In the genomic region with DNA sequence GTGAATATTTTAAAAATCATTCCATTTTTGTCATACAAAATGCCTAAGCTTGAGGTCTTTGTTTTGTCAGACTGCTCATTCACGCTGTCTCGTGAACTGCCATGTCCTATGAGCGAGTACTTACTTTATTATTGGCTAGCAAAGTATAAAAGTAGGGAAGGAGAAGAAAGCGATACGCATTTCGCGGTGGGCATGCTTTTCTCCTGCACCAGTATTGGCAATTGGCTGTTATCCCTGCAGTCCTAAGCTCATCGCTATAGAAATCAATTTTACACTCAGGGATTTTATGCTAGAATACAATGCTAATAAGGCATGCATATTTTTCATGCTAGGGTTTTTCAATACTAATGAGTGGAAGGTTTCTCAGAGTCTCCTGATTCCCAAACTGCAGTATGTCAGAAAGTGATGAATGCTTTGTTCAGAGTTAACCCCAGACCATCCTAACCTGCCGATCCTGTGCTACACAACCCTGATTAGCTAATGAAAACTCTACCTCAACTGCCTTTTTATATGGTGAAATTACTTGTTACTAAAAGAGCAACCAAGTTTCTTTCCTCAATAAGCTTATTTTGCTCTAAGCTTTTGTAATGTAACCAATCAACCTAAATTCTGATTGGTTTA, we compare ENCODE assay signal across 16 mouse cellular contexts.
A peak's percentile ranks its signal among the peaks of the same experiment; 100 is the strongest.
DNase-seq lines count a peak whose midpoint lies in the region; ATAC-seq lines count a peak whose summit lies in the region.
"Had no signal": no experiment of that assay in that cellular context is flagged by ENCODE, and none has a peak within 500 bp of the region (broad histone marks: within the 10 kb centered on the region; RNA-seq: fewer than 3 reads in every experiment).

No protein-coding gene starts in this region.

- no peak overlapping the region for H3K9ac ChIP-seq in hindbrain, embryonic 13.5 days
- no peak overlapping the region for H3K9ac ChIP-seq in hindbrain, embryonic 14.5 days
- H3K9ac ChIP-seq in midbrain, embryonic 12.5 days (replicated peaks), result no peak overlapping the region
- no peak overlapping the region for H3K9ac ChIP-seq in midbrain, embryonic 16.5 days (ENCODE audit: low read depth, low read length)
- H3K9ac ChIP-seq in liver, embryonic 12.5 days, result no peak overlapping the region
- H3K9ac ChIP-seq: embryonic facial prominence, embryonic 13.5 days; forebrain, embryonic 12.5 days; heart, embryonic 15.5 days had no signal

- no peak for ATAC-seq in hindbrain, embryonic 13.5 days (ENCODE audit: low FRiP score)
- ATAC-seq in hindbrain, embryonic 14.5 days (ENCODE audit: low FRiP score), result peak; percentile 39; the same call in 1 of the 2 replicates
- peak; percentile 70 for ATAC-seq in midbrain, embryonic 12.5 days (ENCODE audit: low FRiP score, low read depth)
- ATAC-seq in midbrain, embryonic 16.5 days, result peak; percentile 69; the same call in 1 of the 2 replicates
- ATAC-seq in liver, embryonic 12.5 days, result no peak

- no peak for DNase-seq in hindbrain, embryonic 10.5 days (ENCODE audit: low spot score)
- no peak for DNase-seq in hindbrain, embryonic 14.5 days (ENCODE audit: low spot score)
- no peak for DNase-seq in kidney, postnatal 4 days
- DNase-seq in heart, postnatal 10 days, result no peak
- DNase-seq: adrenal gland, postnatal 10 days; cerebellum, adult 11-12 months; gastrocnemius, postnatal 10 days; heart, adult 2 months had no signal

- 46% methylated on average over 9 of the region's 9 CpGs for WGBS in hindbrain, embryonic 13.5 days
- 64% methylated on average over 9 of the region's 9 CpGs for WGBS in hindbrain, embryonic 10.5 days
- WGBS in hindbrain, embryonic 14.5 days, result 44% methylated on average over 9 of the region's 9 CpGs
- WGBS in midbrain, embryonic 12.5 days, result 56% methylated on average over 9 of the region's 9 CpGs
- 33% methylated on average over 9 of the region's 9 CpGs for WGBS in midbrain, embryonic 16.5 days
- WGBS in liver, embryonic 12.5 days (ENCODE audit: insufficient replicate concordance), result 78% methylated on average over 9 of the region's 9 CpGs

- H3K4me1 ChIP-seq in hindbrain, embryonic 13.5 days (replicated peaks), result peaks cover 12% of the 10 kb centered on the region
- H3K4me1 ChIP-seq in hindbrain, embryonic 10.5 days (replicated peaks), result 0 out of 2 replicates have a peak, but pooled peaks cover 3% of the 10 kb centered on the region
- H3K4me1 ChIP-seq in hindbrain, embryonic 14.5 days (replicated peaks; ENCODE audit: control insufficient read depth, insufficient read depth, low read length), result peaks cover 5% of the 10 kb centered on the region; the same call in 1 of the 2 replicates
- H3K4me1 ChIP-seq in midbrain, embryonic 12.5 days, result peaks cover 3% of the 10 kb centered on the region; the same call in 1 of the 2 replicates
- H3K4me1 ChIP-seq in midbrain, embryonic 16.5 days (ENCODE audit: control insufficient read depth, insufficient read depth, low read length), result peaks cover 5% of the 10 kb centered on the region; the same call in 1 of the 2 replicates
- H3K4me1 ChIP-seq in liver, embryonic 12.5 days, result no peaks in the 10 kb centered on the region
- H3K4me1 ChIP-seq: embryonic facial prominence, embryonic 13.5 days; heart, embryonic 15.5 days had no signal

- H3K27ac ChIP-seq in hindbrain, embryonic 13.5 days, result no peak overlapping the region
- H3K27ac ChIP-seq in hindbrain, embryonic 10.5 days, result no peak overlapping the region
- peak overlapping the region; percentile 62 for H3K27ac ChIP-seq in hindbrain, embryonic 14.5 days
- H3K27ac ChIP-seq in midbrain, embryonic 12.5 days (replicated peaks), result no peak overlapping the region
- no peak overlapping the region for H3K27ac ChIP-seq in midbrain, embryonic 16.5 days (ENCODE audit: low read length)
- H3K27ac ChIP-seq in liver, embryonic 12.5 days, result no peak overlapping the region
- H3K27ac ChIP-seq: embryonic facial prominence, embryonic 13.5 days; forebrain, embryonic 12.5 days; heart, adult 2 months; heart, embryonic 15.5 days had no signal

- H3K4me2 ChIP-seq in hindbrain, embryonic 13.5 days, result 0 out of 2 replicates have a peak overlapping the region, but pooled peaks have one; percentile 15
- peak overlapping the region; percentile 10 for H3K4me2 ChIP-seq in hindbrain, embryonic 14.5 days (replicated peaks)
- H3K4me2 ChIP-seq in midbrain, embryonic 12.5 days (replicated peaks), result no peak overlapping the region
- H3K4me2 ChIP-seq in midbrain, embryonic 16.5 days (ENCODE audit: low read length), result peak overlapping the region; percentile 34
- no peak overlapping the region for H3K4me2 ChIP-seq in liver, embryonic 12.5 days
- H3K4me2 ChIP-seq: embryonic facial prominence, embryonic 13.5 days; forebrain, embryonic 12.5 days; heart, embryonic 11.5 days; heart, embryonic 15.5 days had no signal

- no peak overlapping the region for H3K4me3 ChIP-seq in hindbrain, embryonic 13.5 days
- no peak overlapping the region for H3K4me3 ChIP-seq in hindbrain, embryonic 10.5 days
- no peak overlapping the region for H3K4me3 ChIP-seq in hindbrain, embryonic 14.5 days (replicated peaks; ENCODE audit: low read length)
- H3K4me3 ChIP-seq in midbrain, embryonic 12.5 days, result no peak overlapping the region
- no peak overlapping the region for H3K4me3 ChIP-seq in midbrain, embryonic 16.5 days (ENCODE audit: low read depth, low read length)
- no peak overlapping the region for H3K4me3 ChIP-seq in liver, embryonic 12.5 days
- H3K4me3 ChIP-seq: embryonic facial prominence, embryonic 13.5 days; forebrain, embryonic 12.5 days; heart, adult 2 months; heart, embryonic 15.5 days had no signal

- no peaks in the 10 kb centered on the region for H3K27me3 ChIP-seq in hindbrain, embryonic 13.5 days
- H3K27me3 ChIP-seq in hindbrain, embryonic 10.5 days (ENCODE audit: insufficient read depth, poor library complexity, severe bottlenecking), result no peaks in the 10 kb centered on the region
- H3K27me3 ChIP-seq in hindbrain, embryonic 14.5 days (ENCODE audit: control insufficient read depth, insufficient read depth, low read length), result no peaks in the 10 kb centered on the region
- no peaks in the 10 kb centered on the region for H3K27me3 ChIP-seq in midbrain, embryonic 12.5 days
- H3K27me3 ChIP-seq in midbrain, embryonic 16.5 days (ENCODE audit: control insufficient read depth, insufficient read depth, low read depth, low read length), result no peaks in the 10 kb centered on the region
- H3K27me3 ChIP-seq in liver, embryonic 12.5 days (replicated peaks), result no peaks in the 10 kb centered on the region
- H3K27me3 ChIP-seq: embryonic facial prominence, embryonic 13.5 days; forebrain, embryonic 12.5 days; heart, embryonic 15.5 days had no signal

- intact Hi-C loops in heart, postnatal 10 days (cut with DNase I), result no loop called here

- H3K36me3 ChIP-seq in hindbrain, embryonic 13.5 days, result no peaks in the 10 kb centered on the region
- H3K36me3 ChIP-seq in hindbrain, embryonic 10.5 days, result no peaks in the 10 kb centered on the region
- no peaks in the 10 kb centered on the region for H3K36me3 ChIP-seq in hindbrain, embryonic 14.5 days (replicated peaks; ENCODE audit: control insufficient read depth, insufficient read depth)
- H3K36me3 ChIP-seq in midbrain, embryonic 12.5 days, result no peaks in the 10 kb centered on the region
- no peaks in the 10 kb centered on the region for H3K36me3 ChIP-seq in midbrain, embryonic 16.5 days (ENCODE audit: control insufficient read depth, insufficient read depth, low read length)
- H3K36me3 ChIP-seq in liver, embryonic 12.5 days, result no peaks in the 10 kb centered on the region
- H3K36me3 ChIP-seq: embryonic facial prominence, embryonic 13.5 days; forebrain, embryonic 12.5 days; heart, embryonic 15.5 days had no signal

- no peaks in the 10 kb centered on the region for H3K9me3 ChIP-seq in hindbrain, embryonic 13.5 days
- no peaks in the 10 kb centered on the region for H3K9me3 ChIP-seq in hindbrain, embryonic 10.5 days
- no peaks in the 10 kb centered on the region for H3K9me3 ChIP-seq in hindbrain, embryonic 14.5 days (ENCODE audit: control insufficient read depth, low read length)
- H3K9me3 ChIP-seq in midbrain, embryonic 12.5 days, result no peaks in the 10 kb centered on the region
- no peaks in the 10 kb centered on the region for H3K9me3 ChIP-seq in midbrain, embryonic 16.5 days (replicated peaks; ENCODE audit: control insufficient read depth, low read length, poor library complexity, severe bottlenecking)
- no peaks in the 10 kb centered on the region for H3K9me3 ChIP-seq in liver, embryonic 12.5 days (replicated peaks)
- H3K9me3 ChIP-seq: embryonic facial prominence, embryonic 13.5 days; forebrain, embryonic 12.5 days; heart, embryonic 15.5 days had no signal

Comparison
In these comparisons a context has a peak if more than half of its experiments do, and no peak if none do; other contexts are left out.
1. ATAC-seq: peak in hindbrain, embryonic 14.5 days (single experiment), midbrain, embryonic 12.5 days (single experiment) and midbrain, embryonic 16.5 days (single experiment); none in hindbrain, embryonic 13.5 days (single experiment) and liver, embryonic 12.5 days (single experiment).
2. H3K4me2 ChIP-seq: peak in hindbrain, embryonic 13.5 days (single experiment), hindbrain, embryonic 14.5 days (single experiment) and midbrain, embryonic 16.5 days (single experiment); none in midbrain, embryonic 12.5 days (single experiment) and liver, embryonic 12.5 days (single experiment).